Mouse (Mus musculus): ENCODE data around the gene Lrrk1. TPM values are rescaled to one million over a fixed set of nuclear protein-coding genes. Genes with fewer than 3 reads are reported as not detected.

The Lrrk1 gene
- polyA plus RNA-seq, 2 experiments: 2.3 to 3.1 TPM

- H3K9ac ChIP-seq (replicated peaks): no peak overlapping the region; the same call in 1 of the 2 replicates
- no peaks in the 10 kb centered on the region for H3K9me3 ChIP-seq (ENCODE audit: control insufficient read depth, low read length)
- peaks cover 25 to 36% of the 10 kb centered on the region in 2 experiments for H3K4me1 ChIP-seq (replicated peaks; ENCODE audit: control insufficient read depth in 2 of 2, insufficient read depth in 2 of 2, low read length in 1 of 2)
- no peaks in the 10 kb centered on the region for H3K27me3 ChIP-seq (ENCODE audit: control insufficient read depth, insufficient read depth, low read length)
- ATAC-seq (ENCODE audit: insufficient read depth) (no peak), DNase-seq (ENCODE audit: low read depth in 3 of 3, low spot score in 3 of 3) (no peak)
- H3K4me3 ChIP-seq (ENCODE audit: insufficient read depth in 1 of 2, low read depth in 2 of 2, low read length in 2 of 2): no peak overlapping the region
- H3K27ac ChIP-seq: no peak overlapping the region; the same call in 1 of the 2 replicates
- no peak overlapping the region for H3K4me2 ChIP-seq (ENCODE audit: low read depth)
- 52% methylated on average over 17 of the region's 17 CpGs for WGBS (ENCODE audit: insufficient replicate concordance)
- no peaks in the 10 kb centered on the region for H3K36me3 ChIP-seq (replicated peaks; ENCODE audit: control insufficient read depth, insufficient read depth, low read depth)
- TF ChIP-seq EP300 (IDR thresholded peaks at IDR 0.05; ENCODE audit: low read depth) (no peak), CTCF (IDR thresholded peaks at IDR 0.05; ENCODE audit: low read depth) (no peak)
These were observed 157.3 kb downstream of the Lrrk1 start for GRCm38 (mm10) chr7:66230638-66231550.

- ATAC-seq (ENCODE audit: insufficient read depth) (no peak), DNase-seq (ENCODE audit: low read depth in 3 of 3, low spot score in 3 of 3) (no peak)
- 33% methylated on average over 4 of the region's 4 CpGs for WGBS (ENCODE audit: insufficient replicate concordance)
- H3K4me1 ChIP-seq (replicated peaks; ENCODE audit: control insufficient read depth in 2 of 2, insufficient read depth in 2 of 2, low read length in 1 of 2): peaks cover 25 to 38% of the 10 kb centered on the region in 2 experiments
- H3K4me3 ChIP-seq (ENCODE audit: insufficient read depth in 1 of 2, low read depth in 2 of 2, low read length in 2 of 2): no peak overlapping the region
- no peaks in the 10 kb centered on the region for H3K36me3 ChIP-seq (replicated peaks; ENCODE audit: control insufficient read depth, insufficient read depth, low read depth)
- H3K9me3 ChIP-seq (ENCODE audit: control insufficient read depth, low read length): no peaks in the 10 kb centered on the region
- TF ChIP-seq EP300 (IDR thresholded peaks at IDR 0.05; ENCODE audit: low read depth): no peak
- TF ChIP-seq CTCF (IDR thresholded peaks at IDR 0.05; ENCODE audit: low read depth): no peak
- no peak overlapping the region for H3K9ac ChIP-seq (replicated peaks)
- H3K27ac ChIP-seq: no peak overlapping the region
- no peak overlapping the region for H3K4me2 ChIP-seq (ENCODE audit: low read depth)
- H3K27me3 ChIP-seq (ENCODE audit: control insufficient read depth, insufficient read depth, low read length): no peaks in the 10 kb centered on the region
These were observed 157.9 kb downstream of the Lrrk1 start for GRCm38 (mm10) chr7:66230246-66230637.

DNA sequence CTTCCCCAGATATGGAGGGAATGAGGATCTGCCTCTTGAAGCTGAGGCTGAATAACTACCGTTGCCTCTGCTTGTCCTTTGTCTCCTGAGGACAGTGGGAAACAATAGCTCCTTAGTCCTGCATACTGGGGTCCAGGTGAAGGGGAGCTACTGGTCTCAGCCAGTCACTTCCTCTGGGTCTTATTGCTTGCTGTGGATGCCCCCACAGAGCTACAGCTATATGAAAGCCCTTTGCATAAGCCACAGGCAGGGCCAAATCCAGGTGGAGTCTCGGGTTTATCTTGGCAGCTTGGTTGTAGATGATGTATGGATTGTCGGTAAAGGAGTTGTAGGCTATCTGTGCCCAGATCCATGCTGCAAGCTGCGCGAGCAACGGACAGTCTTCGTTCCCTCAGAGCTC lies 158.7 kb downstream of the Lrrk1 start:
- Histone ChIP-seq H3K9me3 (ENCODE audit: control insufficient read depth, low read length) (no peaks in the 10 kb centered on the region), H3K4me2 (ENCODE audit: low read depth) (no peak overlapping the region), H3K27ac (no peak overlapping the region), H3K27me3 (ENCODE audit: control insufficient read depth, insufficient read depth, low read length) (no peaks in the 10 kb centered on the region), H3K36me3 (replicated peaks; ENCODE audit: control insufficient read depth, insufficient read depth, low read depth) (no peaks in the 10 kb centered on the region), H3K4me1 (replicated peaks; ENCODE audit: control insufficient read depth in 2 of 2, insufficient read depth in 2 of 2, low read length in 1 of 2) (peaks cover 25 to 38% of the 10 kb centered on the region in 2 experiments), H3K4me3 (ENCODE audit: insufficient read depth in 1 of 2, low read depth in 2 of 2, low read length in 2 of 2) (no peak overlapping the region), H3K9ac (replicated peaks) (no peak overlapping the region)
- TF ChIP-seq EP300 (IDR thresholded peaks at IDR 0.05; ENCODE audit: low read depth) (no peak), CTCF (IDR thresholded peaks at IDR 0.05; ENCODE audit: low read depth) (no peak)
- no peak for ATAC-seq (ENCODE audit: insufficient read depth)
- no peak for DNase-seq (ENCODE audit: low read depth in 3 of 3, low spot score in 3 of 3)
- WGBS (ENCODE audit: insufficient replicate concordance): 76% methylated on average over 7 of the region's 7 CpGs

GRCm38 (mm10) chr7:66228610-66228920 lies 159.6 kb downstream of the Lrrk1 start:
- Histone ChIP-seq H3K4me3 (ENCODE audit: insufficient read depth in 1 of 2, low read depth in 2 of 2, low read length in 2 of 2) (no peak overlapping the region), H3K4me2 (ENCODE audit: low read depth) (no peak overlapping the region), H3K4me1 (replicated peaks; ENCODE audit: control insufficient read depth in 2 of 2, insufficient read depth in 2 of 2, low read length in 1 of 2) (peaks cover 18 to 30% of the 10 kb centered on the region in 2 experiments), H3K27ac (no peak overlapping the region), H3K27me3 (ENCODE audit: control insufficient read depth, insufficient read depth, low read length) (no peaks in the 10 kb centered on the region), H3K9me3 (ENCODE audit: control insufficient read depth, low read length) (no peaks in the 10 kb centered on the region), H3K36me3 (replicated peaks; ENCODE audit: control insufficient read depth, insufficient read depth, low read depth) (no peaks in the 10 kb centered on the region), H3K9ac (replicated peaks) (no peak overlapping the region)
- TF ChIP-seq EP300 (IDR thresholded peaks at IDR 0.05; ENCODE audit: low read depth) (no peak), CTCF (IDR thresholded peaks at IDR 0.05; ENCODE audit: low read depth) (no peak)
- ATAC-seq (ENCODE audit: insufficient read depth) (no peak), DNase-seq (ENCODE audit: low read depth in 3 of 3, low spot score in 3 of 3) (no peak)
- WGBS (ENCODE audit: insufficient replicate concordance): 60% methylated on average over 2 of the region's 2 CpGs

- DNase-seq (ENCODE audit: low read depth in 3 of 3, low spot score in 3 of 3) (no peak), ATAC-seq (ENCODE audit: insufficient read depth) (no peak)
- no peaks in the 10 kb centered on the region for H3K27me3 ChIP-seq (ENCODE audit: control insufficient read depth, insufficient read depth, low read length)
- no peak overlapping the region for H3K9ac ChIP-seq (replicated peaks)
- H3K27ac ChIP-seq: no peak overlapping the region
- H3K4me2 ChIP-seq (ENCODE audit: low read depth): no peak overlapping the region
- H3K9me3 ChIP-seq (ENCODE audit: control insufficient read depth, low read length): no peaks in the 10 kb centered on the region
- H3K36me3 ChIP-seq (replicated peaks; ENCODE audit: control insufficient read depth, insufficient read depth, low read depth): no peaks in the 10 kb centered on the region
- no peak overlapping the region for H3K4me3 ChIP-seq (ENCODE audit: insufficient read depth in 1 of 2, low read depth in 2 of 2, low read length in 2 of 2)
- peaks cover 12 to 28% of the 10 kb centered on the region in 2 experiments for H3K4me1 ChIP-seq (replicated peaks; ENCODE audit: control insufficient read depth in 2 of 2, insufficient read depth in 2 of 2, low read length in 1 of 2)
- WGBS (ENCODE audit: insufficient replicate concordance): 77% methylated on average over 13 of the region's 13 CpGs
- TF ChIP-seq EP300 (IDR thresholded peaks at IDR 0.05; ENCODE audit: low read depth) (no peak), CTCF (IDR thresholded peaks at IDR 0.05; ENCODE audit: low read depth) (no peak)
These were observed 160.1 kb downstream of the Lrrk1 start for GRCm38 (mm10) chr7:66227814-66228609.

Measured in liver, embryonic 14.5 days (tissue).